Mouse (Mus musculus): ENCODE data around the gene Snx29.
A peak's percentile ranks its signal among the peaks of the same experiment; 100 is the strongest.
"Not testable (repeated sequence)": the region's sequence is repeated elsewhere in the genome, so short reads cannot be mapped to it uniquely, and the experiment has no call there.

Gene Snx29

DNA sequence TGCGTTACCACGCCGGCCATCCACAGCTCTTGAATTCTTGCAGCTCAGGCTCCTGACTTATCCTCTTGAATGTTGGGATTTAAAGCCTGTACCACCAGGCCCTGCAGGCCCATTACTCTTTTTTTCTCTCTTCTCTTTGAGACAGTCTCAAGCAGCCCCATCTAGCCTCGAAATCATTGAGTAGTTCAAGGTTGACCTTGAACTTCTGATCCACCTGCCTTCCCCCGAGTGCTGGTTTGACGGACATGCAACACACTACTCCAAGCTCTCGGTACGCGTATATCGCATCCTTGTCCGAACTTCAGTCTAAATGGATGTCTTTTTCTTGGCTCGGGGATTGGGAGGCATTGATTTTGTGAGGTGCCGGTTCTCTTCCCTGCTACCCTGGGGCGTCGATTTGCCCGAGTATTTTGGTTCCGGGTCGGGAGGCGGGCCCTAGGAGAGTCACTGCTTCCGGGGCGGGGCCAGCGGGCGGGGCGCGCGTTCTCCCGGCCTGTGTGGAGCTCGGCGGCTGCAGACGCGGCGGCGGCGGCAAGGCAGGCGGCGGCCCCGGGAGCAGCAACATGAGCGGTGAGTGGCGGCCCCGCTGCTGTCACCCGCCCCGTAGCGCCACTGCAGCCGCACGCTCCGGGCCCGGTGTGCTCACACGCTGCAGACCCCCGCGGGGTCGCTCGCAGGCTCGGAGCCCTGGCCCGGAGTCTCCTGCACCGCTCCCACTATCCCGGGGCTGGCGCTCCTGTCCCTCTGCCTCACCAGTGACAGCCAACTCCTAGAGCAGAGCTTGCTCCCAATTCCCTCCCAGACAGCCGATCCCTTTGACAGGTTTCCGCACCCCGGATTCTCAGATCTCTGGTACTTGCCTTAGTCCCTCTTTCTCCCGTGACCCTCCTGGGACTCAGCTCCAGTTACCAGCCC lies at the start of gene Snx29:
TSS of gene Snx29 (plus strand) at position 500 of the 915 bp plus-strand sequence.
- peak; percentile 96 for DNase-seq (ENCODE audit: low read depth, low spot score)

DNA sequence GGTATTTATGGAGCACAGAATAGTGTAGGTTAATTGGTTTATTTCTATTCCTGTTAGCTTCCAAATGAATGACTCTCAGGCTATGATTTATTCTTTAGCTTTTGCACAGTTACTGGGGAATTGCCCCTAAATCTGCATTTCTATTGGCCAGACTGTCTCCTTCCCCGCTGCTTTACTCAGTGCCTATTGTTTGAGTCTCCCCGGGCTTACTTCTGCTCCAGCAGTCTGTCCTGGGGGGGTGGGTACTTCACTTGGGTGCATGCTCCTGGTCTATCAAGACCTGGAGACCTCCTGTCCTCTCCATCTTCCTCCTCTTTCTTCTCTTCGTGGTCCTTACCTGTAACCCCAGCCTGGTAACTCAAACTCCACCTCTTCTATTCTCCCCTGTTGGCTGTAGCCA lies 45.8 kb upstream of the Snx29 start:
- peak; percentile 30 for DNase-seq (ENCODE audit: low read depth, low spot score)

DNA sequence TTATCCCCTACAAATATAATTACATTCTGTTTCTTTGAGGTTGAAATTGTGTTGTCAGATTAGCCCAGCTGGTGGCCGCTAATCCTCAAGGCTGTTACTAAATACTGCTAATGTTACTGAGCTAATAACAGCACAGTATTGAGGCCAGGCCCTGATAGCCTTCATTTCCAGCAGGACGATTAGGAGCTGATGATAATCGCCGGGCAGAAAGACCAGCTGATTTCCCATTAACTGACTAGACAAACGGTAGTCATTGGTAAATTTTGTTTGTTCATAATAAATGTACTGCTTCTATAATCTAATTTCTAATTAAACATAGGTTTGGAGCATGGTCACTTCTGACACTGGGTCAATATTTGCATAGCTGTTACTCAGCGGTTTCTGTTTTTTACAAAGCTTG lies 43.9 kb upstream of the Snx29 start:
- no peak for DNase-seq (ENCODE audit: low read depth, low spot score)

DNA sequence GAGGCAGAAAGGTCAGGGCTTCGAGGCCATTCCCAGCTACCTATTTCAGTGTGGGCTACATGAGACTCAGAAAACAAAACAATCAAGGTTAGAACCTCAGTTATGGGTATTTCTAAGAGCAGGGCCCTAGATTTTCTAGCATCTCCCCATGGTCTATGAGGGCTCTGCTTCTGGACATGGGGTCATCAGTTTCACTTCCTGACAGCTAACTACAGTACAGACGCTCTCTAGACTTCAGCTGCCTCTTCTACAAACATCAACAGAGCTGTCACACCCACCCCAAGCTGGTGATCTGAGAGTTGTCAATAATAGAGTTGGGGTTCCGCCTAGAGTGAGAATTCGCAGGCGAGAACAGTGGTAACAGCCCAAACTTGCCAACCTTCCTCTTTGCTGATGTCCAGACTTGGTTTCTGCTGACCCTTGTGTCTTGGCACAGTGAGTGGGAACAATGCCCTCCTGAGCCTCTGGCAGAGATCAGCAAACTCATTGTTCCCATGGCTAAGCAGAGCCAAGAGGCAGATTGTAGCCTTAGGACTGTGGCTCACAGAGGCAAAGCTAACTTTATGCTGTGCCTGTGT lies 40.0 kb upstream of the Snx29 start:
- DNase-seq (ENCODE audit: low read depth, low spot score): no peak

DNA sequence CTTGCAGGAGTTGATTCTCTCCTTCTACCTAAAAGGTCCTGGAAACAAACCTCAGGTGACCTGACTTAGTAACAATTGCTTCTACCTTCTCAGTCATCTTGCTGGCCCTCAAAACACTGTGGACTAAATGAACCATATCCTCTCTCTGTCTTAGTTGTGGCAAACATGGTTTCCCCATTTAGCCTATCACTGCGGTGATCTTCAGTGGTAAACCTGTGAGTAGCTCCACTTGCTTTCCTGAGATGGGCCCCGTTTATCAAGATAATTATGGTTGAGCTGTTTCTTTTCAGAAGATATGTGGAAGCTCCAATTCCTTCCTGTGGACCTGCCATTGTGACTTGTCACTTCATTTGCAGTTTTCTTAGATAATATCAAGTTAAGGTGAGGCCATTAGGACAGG lies 37.8 kb upstream of the Snx29 start:
- DNase-seq (ENCODE audit: low read depth, low spot score): no peak

DNA sequence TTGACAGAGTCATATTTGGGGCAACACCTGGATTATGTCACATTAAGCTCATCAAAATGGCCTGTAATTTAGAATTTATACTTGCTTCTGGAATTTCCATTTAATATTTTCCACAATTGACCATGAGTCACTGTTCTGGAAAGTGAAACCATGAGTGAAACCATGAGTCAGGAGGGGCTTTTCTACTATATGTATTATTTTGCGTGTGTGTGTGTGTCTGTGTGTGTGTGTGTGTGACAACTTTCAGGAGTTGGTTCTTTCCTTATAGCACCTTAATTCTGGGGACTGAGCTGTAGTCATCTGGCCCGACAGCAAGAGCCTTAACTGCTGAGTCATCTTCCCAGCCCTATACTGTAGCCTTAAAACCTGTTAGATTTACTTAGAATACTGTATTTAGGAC lies 36.8 kb upstream of the Snx29 start:
- DNase-seq (ENCODE audit: low read depth, low spot score): no peak

DNA sequence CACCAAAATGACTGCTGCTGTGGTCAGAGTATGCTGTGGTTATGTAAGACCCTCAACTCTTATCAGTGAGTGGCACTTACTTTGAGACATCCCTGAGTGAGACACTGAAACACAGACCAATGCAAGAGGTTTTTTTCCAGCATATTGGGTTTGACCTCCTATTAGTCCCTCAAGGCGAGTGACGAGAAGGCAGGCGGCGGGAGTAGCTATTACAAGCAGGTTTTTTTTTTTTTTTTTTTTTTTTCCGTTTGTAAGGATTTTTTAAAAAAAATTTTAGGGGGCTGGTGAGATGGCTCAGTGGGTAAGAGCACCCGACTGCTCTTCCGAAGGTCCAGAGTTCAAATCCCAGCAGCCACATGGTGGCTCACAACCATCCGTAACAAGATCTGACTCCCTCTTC lies 33.8 kb upstream of the Snx29 start:
- not testable (repeated sequence) for DNase-seq (ENCODE audit: low read depth, low spot score)

DNA sequence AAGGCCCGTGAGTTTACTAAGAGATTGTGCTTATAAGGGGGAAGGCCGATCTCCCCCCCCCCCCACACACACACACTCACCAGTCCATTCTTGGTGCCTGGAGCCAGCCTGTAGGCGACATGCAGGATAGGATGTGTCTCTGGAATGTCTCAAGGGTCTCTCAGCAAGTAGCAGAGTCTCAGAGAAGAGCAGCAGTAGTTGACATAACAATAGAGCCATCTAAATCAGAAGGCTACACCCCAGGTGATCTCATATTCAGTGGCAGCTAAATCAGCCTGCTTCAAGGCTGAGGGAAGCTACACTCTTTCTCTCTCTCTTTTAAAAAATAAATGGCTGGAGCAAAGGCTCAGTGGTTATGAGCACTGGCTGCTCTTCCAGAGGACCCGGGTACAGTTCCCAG lies 27.1 kb upstream of the Snx29 start:
- DNase-seq (ENCODE audit: low read depth, low spot score): peak; percentile 77

DNA sequence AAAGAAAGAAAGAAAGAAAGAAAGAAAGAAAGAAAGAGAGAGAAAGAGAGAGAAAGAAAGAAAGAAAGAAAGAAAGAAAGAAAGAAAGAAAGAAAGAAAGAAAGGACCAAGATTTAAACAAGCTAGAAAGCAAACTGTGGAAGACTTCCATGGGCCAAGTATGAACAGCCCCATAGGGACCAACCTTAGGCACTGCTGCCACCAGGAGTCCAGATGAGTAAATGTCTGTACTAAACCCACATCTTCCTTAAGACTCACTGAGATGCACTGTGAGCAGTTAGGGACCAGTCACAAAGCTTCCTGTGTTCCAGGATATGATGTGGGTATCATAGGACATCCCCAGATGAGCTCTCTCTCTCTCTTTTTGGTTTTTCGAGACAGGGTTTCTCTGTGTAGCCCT lies 25.0 kb upstream of the Snx29 start:
- peak; percentile 74 for DNase-seq (ENCODE audit: low read depth, low spot score)

DNA sequence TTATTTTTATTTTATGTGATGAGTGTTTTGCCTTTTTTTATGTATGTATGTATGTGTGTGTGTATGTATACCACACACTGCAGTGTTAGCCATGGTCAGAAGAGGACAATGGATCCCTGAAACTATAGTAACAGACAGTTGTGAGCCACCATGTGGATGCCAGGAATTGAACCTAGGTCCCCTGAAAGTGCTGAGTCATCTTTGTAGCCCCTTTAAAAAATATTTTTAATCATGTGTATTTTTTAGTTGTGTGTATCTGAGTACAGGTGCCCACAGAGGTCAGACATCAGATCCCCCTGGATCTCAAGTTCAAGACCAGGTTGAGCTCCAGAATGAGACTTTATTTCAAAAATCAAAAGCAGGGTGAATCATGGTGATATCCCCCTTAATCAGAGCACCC lies 19.0 kb upstream of the Snx29 start:
- no peak for DNase-seq (ENCODE audit: low read depth, low spot score)

DNA sequence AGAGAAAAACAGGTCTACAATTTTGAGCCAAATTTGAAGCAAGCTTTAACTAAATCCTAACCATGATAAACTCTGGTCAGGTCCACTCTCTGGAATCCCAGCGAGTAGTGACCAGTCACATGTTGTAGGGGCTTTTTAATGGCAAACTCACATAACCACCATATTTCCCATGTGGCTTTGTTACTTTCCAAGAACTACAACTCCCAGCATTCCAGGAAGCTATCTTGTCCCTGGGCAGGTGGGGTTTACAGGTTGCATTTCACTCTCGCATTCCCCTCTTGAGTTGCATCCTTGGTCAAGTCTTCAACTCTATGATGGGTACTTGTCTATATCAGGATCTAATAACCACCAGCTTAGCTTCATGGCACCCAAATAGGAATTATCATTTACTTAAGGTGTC lies 17.2 kb upstream of the Snx29 start:
- DNase-seq (ENCODE audit: low read depth, low spot score): no peak

DNA sequence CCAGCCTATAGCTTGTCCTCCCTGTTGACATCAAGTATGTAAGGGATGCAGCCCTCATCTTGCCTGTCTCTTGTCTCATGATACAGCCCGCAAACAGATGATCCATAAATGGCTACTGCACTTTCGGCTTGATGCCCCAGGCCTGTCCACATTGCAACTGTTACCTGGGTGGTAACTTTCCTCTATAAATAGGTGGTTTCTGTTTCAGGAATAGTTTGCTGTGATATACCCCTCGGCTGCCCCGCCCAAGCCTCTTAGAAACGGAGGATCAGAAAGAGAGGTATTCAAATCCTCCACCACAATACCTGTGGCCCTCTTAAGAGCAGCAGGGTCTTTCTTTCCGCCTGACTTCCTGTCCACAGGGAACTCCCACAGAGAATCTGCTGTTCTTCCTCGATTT lies 9.2 kb upstream of the Snx29 start, which contains the start of gene Tnfrsf17:
TSS of gene Tnfrsf17 (plus strand) at position 301 of the 400 bp plus-strand sequence.
- no peak for DNase-seq (ENCODE audit: low read depth, low spot score)

DNA sequence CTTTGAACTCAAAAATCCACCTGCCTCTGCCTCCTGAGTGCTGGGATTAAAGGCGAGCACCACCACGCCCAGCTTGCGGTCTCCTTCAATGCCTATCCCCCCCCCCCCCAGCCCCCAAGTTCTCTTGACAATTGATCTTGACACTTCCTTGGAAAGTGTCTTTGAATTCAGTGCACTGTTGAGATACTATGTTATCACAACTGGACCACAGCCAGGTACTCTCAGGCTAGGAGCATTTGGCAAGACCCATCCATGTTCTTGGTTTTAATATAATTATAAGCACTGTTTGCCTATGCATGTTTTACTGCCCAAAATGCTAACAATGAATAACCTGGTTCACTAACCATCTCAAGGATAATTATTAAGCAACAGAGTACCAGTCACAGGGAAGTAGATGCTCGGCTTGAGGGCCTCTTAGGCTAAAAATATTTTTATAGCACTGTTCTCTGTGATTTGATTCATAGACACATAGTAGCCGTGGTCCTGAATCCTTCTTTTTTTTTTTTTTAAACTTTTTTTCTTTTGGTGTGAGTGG lies 6.9 kb upstream of the Snx29 start:
- DNase-seq (ENCODE audit: low read depth, low spot score): no peak

DNA sequence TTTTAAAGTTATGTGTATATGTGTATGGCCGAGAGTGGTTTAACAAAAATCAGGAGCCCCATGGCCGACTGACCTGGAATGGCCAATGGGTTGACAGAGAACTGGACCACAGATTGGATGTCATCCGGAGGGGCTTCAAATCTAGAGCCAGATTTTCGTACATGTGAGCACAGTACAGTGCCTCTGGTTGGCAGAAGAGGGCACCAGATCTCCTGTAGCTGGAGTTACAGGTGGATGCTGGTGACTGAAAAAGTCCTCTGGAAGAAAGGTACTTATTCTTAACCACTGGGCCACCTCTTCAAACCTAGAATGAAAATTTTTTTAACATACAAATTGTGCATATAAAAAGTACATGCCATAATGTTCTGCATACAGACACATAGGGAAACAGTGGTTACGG lies 6.0 kb upstream of the Snx29 start:
- DNase-seq (ENCODE audit: low read depth, low spot score): peak; percentile 31

DNA sequence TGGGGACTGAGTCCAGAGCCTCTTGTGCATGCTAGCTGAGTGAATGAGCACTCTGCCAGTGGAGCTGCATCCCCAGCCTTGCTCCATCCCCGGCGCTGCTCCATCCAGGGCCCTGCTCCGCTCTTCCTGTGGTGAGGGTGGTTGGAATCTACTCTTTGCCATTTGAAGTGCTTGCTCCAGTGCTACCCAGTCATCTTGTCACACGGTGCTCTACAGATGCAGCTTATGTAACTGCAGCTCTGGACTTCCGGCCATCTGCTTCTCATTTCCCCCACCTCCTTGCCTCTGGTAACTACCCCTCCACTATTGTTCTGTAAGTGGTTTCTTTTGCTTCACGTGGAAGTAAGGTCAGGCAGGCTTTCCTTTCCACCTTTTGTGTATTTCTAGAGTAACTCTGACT lies 5.4 kb upstream of the Snx29 start:
- no peak for DNase-seq (ENCODE audit: low read depth, low spot score)

DNA sequence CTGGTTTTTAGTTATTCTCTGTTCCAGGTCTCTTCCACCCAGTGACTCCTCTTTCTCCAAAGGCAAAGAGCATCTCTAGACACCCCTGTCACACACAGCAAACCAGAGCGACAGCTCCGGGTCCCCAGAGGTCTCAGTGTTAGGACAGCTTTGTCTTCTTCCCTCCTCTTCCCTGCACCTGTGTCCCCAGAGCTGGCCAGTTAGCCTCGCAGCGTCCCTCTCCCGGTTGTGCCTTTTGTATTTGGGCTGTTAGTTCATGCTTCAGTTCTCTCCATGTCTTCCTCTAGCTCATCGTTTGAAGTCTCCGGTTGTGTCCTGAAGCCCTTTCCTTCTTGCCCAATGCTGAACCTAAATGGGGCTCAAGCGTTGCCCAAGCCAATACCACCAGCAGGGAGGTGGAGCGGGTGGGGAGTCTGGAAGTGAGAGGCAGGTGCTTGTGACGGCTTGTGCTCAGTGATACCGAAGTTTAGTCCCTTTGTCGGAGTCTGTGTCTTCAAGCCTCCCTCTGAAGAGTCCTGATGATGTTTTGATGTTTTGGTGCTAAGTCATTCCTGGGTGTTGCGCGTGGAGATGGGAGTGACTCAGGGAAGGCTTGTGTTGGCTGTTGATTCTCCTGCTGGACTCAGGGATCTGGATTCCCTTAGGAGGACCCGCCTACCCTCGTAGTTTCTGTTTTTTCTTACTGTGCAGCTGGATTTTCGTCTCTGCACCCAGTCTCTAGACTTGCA lies 780 bp downstream of the Snx29 start:
- peak; percentile 39 for DNase-seq (ENCODE audit: low read depth, low spot score)

DNA sequence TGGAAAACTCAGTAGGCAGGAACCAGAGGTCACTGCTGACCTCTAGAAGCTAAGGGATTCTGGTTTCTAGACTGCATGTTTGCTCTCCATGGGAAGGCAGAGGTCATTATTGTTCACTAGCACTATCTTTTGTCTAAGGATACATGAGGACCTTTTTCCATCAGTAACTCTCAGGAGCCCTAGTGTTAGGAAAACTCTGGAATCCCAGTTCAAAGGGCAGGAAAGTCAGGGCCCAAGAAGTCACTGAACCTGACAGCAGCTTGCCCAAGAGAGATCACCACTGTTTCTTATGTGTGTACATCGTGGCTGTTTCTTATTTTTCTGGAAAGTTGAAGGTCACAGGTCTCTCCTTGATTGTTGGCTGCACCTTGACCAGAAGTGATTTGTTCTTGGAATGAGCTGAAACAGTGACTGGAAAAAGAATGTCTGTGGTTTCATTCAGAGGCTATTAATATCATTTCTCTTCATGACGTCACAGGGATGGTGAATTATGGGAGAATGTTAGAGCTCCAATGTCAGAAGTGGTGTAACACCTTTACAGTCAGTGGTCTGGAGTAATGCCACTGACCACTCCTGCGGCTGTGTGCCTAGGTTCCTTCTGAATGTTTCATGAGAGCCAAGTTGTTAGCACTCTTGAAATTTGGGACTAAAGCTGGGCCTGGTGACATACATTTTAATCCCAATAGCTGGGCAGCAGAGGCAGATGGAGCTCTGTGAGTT lies 7.5 kb downstream of the Snx29 start:
- no peak for DNase-seq (ENCODE audit: low read depth, low spot score)

DNA sequence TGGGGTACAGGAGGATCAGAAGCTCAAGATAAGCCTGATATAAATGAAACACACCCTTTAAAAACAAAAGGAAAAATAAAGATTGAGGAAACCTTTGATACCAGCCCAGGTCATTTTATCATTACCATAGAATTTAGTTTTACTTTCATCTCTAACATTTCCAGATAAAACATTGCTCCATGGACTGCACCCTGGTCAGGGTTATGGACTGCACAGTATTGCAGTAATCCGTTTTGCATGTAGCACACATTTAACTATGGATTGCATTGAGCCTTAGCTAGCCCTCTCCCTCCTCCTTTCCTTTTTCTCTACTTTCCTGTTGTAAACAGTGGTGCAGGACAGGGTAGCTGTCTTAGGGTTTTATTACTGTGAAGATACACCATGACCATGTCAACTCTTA lies 8.3 kb downstream of the Snx29 start:
- DNase-seq (ENCODE audit: low read depth, low spot score): no peak

DNA sequence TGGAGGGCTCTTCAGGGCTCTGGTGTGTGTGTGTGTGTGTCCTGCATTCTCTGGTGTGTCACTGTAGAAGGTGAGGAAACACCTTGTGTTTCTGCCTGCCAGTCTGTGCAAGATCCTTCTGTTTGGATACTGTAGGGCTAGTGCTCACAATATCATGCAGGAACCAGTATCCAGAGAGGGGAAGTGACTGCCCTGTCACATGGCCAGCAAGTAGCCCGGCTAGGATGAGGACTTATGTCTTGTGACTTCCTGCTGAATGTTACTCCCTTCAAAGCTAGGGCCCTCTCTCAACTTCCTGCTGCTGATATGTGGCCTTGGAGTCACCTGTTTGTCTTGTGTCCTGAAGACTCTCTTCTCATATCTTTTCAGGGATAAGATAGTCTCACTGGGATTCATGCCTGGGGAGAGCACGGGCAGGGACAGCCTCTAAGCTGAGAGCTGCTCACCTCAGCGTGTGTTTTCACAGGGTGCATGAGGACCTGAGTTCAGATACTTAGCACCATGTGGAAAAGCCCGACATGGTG lies 20.6 kb downstream of the Snx29 start:
- DNase-seq (ENCODE audit: low read depth, low spot score): no peak

DNA sequence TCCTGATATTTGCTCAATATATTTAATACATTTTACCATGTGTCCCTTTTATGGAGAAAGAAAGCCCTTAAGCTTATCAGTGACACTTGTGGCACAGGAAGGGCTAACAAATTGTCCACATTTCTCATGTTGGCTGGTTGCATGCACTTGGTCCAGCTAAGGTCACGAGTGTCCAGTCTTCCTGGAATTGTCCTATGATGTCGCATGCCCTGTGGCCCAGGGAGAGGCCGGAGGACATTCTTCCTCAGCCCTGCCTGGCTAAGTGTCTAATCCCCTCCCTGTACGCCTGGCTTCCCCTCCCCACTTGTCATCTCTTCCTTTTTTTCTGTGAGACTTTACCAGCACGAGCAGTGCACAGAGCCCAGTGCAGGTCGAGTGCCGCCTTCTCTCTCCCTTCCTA lies 29.2 kb downstream of the Snx29 start:
- DNase-seq (ENCODE audit: low read depth, low spot score): no peak

DNA sequence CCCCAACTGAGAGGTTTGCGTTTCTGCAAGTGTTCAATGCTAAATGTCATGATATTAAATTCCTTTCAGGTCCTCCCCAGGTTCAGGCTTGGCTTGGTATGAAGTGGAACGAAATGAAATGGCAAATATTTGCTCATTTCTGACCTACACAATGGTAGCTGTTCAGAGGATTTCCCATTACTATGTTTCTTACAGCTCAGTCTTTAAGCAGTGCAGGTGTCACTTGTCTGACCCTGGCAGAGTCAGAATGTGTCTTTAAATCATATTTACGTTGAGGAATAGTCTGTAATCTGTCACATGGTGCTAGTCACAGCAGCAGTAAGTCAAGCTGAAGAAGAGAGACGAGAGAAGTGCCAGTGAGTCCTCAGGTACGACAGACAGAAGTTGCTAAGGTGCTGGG lies 36.5 kb downstream of the Snx29 start:
- no peak for DNase-seq (ENCODE audit: low read depth, low spot score)

Data from ZHBTc4 (cell line).